Mouse (Mus musculus): ENCODE measurements at regions not wholly inside any gene's neighbourhood (a gene's known extent, or its start where the extent isn't known, plus 50 kb on each side); places are given as distances from the start of the nearest gene placed in this dataset.
"Not testable (repeated sequence)": the region's sequence is repeated elsewhere in the genome, so short reads cannot be mapped to it uniquely, and the experiment has no call there.

DNA sequence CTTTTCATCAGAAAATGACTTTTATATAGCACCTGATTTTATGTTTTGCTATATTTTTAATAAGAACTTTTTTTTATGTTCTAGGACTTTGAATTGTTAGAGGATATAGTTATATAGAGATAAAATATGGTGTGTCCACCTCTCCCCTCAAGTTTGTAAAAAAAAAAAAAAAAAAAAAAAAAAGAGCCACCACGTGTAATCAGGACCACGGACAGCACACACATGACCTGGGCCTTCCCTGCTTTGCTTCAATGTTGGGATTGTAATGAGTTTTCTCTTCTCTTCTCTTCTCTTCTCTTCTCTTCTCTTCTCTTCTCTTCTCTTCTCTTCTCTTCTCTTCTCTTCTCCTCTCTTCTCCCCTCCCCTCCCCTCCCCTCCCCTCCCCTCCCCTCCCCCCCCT is 78.5 kb downstream of the 1700010I14Rik start:
- ATAC-seq (replicated peaks; ENCODE audit: low FRiP score, low TSS enrichment, poor library complexity, severe bottlenecking), result not testable (repeated sequence)

DNA sequence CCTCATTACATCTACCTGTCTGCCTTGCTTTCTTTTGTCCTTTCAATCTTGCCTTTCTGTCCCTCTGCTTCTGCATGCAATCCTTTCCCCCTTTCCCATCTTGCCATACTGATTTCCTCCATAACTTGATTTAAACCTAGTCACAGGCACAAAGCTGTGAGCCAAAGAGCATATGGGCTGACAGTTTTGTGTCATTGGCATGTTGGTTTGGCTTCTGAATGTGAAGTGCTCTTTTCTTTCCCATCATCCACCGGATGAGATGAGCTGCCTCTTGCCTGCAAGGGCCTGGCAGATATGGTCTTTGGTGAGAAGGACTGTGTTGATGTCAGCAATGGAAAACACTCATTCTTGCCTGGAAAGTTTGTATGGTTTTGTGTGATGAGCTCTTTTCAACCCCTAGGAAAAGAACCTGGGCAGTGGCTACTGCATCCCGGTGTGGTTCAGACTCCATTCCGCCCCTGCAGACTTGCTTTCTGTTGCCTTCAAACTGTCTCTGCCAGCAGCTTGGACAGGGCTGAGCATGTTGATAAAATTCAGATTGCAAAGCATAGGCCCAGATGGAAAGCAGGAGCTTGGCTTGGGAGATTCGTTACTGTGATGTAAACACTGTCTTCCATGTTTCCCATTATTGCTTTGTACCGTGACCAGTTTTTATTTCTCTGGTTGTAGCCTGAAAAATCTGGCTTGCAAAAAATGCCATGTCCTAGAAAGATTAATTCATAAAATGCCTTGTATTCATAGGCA is 80.9 kb downstream of the 1700010I14Rik start:
- ATAC-seq (replicated peaks; ENCODE audit: low FRiP score, low TSS enrichment, poor library complexity, severe bottlenecking), result no peak

DNA sequence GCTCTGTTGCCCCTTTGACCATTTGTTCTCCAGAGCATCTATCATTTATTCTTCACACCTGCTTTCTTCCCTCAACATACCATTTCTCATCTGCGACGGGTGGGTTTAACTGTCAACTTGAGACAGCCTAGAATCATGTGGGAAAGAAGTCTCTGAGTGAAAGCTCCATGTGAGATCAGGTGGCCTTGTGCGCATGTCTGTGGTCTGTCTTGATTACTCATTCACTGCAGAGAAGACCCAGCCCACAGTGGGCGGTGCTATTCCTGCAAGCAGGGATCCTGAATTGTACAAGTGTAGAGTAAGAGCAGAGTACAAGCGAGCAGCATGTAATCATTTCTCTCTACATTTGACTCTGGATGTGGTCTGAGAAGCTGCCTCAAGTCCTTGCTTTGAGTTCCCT is 95.5 kb downstream of the 1700010I14Rik start:
- ATAC-seq (replicated peaks; ENCODE audit: low FRiP score, low TSS enrichment, poor library complexity, severe bottlenecking), result no peak

DNA sequence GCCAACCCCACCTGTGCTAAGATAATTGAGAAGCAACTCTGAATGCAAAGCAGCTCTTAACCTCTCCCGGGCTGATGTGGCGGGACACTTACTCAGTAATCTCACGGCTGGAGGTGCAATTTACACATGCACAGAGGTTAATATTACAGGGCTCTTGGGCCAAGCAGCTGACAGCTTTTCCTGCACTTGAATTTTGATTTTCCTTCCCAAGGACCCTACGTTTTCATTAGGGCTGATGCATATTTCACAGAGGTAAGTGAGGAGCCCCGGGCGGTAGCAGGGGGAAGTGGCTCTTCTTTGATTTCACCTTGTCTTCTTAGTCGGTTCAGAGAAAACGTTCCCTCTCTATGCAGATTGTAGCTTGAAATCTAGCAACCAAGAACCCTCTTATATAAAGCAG is 139.7 kb downstream of the 1700010I14Rik start:
- ATAC-seq (replicated peaks; ENCODE audit: low FRiP score, low TSS enrichment, poor library complexity, severe bottlenecking), result no peak

DNA sequence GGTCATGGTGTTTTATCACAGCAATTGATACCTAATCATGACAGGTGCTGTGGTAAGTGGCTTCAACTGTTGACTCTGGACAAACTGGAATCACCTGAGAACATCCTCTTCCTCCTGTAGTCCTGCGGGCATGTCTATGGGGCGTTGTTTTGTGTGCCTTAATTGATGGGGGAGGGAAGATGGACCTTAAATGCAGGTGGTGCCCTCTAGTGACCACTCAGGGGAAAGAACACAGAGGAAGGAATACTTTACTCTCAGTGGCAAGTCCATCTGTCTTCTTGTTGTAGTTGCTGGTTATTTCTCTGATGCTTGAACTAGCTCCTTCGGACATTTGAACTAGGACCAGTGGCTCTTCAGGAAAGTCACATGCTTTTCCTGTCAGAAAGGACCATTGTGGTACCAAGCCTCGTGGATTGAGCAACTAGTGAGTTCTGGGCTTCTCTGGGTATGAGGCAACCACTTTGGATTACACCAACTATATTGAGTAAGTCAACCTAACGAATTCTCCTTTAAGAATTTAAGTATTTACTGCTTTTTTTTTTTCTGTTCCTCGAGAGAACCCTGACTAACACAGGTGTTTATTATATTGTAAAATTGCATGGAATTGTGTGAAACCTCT is 157.6 kb downstream of the 1700010I14Rik start:
- no peak for ATAC-seq (replicated peaks; ENCODE audit: low FRiP score, low TSS enrichment, poor library complexity, severe bottlenecking)

DNA sequence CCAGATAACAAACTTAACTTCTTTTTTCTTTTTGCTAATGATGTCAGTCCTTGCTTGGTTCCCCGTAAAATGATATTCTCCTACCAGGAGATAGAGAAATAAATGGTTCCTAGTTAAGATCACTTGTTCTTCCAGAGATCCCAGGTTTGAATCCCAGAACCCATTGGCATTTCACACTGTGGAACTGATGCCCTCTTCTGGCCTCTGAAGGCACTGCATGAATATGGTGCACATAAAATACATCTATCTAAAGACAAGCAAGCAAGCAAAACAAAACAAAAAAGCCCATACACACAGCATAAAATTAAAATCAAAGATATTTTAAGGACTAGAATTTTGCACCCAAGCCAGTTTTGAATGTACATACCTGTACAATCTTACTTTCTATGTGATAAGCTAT is 162.5 kb downstream of the 1700010I14Rik start:
- no peak for ATAC-seq (replicated peaks; ENCODE audit: low FRiP score, low TSS enrichment, poor library complexity, severe bottlenecking)

DNA sequence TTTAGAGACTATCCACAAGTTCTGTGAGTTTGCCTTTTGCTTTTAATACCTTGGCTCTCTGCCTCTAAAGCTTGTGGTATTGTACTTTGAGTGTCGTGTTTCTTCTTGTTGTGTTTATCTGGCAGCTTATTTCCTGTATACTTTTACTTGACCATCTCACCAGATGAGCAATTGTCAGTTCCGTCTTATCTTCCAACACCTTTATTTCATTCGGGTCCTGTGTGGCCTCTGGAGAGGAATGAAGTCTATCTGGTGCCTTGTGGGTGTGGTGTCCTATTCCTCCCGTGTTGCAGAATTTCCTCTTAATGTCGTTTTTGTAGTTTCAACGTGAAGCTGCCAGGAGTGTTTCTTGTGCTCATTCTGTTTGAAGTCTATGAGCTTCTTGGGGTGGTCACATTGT is 174.0 kb downstream of the 1700010I14Rik start:
- peak; percentile 14; the same call in 1 of the 2 replicates for ATAC-seq (replicated peaks; ENCODE audit: low FRiP score, low TSS enrichment, poor library complexity, severe bottlenecking)

DNA sequence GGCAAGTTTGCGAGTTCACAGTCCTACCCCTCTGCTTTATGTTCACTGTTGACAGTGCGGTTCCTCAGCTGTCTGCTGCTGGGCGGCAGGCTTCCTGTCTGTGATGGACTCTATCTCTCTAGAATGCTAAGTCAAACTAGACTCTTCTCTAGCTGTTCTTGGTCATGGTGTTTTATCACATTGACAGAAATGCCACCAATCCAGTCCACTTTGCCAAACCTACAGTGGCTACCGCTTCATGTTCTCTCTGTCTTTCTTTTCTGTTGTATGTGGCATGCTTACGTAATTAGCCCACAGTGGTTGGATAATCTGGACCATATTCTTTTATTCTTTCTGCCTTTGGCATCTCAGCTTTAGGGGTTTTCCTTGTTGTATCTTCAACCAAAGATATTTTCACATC is 174.5 kb downstream of the 1700010I14Rik start:
- no peak for ATAC-seq (replicated peaks; ENCODE audit: low FRiP score, low TSS enrichment, poor library complexity, severe bottlenecking)

DNA sequence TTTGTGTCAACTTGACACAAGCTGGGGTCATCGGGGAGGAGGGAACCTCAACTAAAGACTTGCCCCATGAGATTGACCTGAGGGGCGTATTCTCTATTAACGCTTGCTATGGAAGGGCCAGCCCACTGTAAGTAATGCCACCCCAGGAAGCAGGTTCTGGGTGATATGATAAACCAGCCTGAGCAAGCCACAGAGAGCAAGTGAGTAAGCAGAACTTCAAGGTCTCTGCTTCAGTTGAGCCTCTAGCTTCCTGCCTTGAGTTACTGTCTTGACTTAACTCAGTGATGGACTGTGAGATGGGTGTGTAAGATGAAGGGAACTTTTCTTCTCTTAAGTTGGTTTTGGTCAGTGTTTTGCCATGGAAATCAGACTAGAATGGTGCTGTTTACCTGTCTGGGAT is 175.2 kb downstream of the 1700010I14Rik start:
- peak; percentile 70 for ATAC-seq (replicated peaks; ENCODE audit: low FRiP score, low TSS enrichment, poor library complexity, severe bottlenecking)

DNA sequence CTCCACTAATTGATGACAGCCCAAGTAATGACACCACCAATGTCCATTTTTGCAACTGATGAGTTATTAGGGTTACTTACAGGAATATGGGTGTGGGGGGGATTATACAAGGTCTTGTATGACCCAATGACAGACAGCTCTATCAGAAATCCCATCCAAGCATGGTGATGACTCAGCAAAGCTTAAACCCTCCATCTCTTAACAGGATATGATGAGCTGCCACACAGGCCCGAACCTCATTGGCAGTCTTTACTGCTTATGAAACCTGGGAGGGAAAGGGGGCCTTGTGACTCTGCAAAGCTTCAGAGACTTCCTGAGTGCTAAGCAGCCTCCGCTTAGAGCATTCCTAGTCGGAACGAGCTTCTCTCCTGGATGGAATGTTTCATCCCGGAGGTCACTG is 176.4 kb downstream of the 1700010I14Rik start:
- ATAC-seq (replicated peaks; ENCODE audit: low FRiP score, low TSS enrichment, poor library complexity, severe bottlenecking), result no peak

DNA sequence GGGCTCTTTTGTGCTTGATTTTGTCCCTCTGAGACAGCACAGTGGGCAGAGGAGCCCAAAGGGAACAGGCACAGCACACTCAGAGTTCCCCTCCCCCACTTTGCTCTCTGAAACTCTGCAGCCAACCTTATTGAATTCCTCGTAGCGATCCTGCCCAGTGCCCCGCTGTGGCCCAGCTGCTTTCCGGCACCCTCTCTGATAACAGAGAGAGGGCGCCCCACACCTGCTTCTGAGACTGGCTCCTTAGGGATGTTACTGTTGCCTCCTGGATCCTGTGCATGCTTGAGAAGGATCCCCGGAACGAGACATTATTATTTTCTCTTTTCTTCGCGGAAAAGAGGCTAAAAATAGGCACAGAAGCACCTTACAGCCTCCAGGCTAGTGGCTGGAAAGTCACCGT is 179.0 kb downstream of the 1700010I14Rik start:
- ATAC-seq (replicated peaks; ENCODE audit: low FRiP score, low TSS enrichment, poor library complexity, severe bottlenecking), result peak; percentile 76

DNA sequence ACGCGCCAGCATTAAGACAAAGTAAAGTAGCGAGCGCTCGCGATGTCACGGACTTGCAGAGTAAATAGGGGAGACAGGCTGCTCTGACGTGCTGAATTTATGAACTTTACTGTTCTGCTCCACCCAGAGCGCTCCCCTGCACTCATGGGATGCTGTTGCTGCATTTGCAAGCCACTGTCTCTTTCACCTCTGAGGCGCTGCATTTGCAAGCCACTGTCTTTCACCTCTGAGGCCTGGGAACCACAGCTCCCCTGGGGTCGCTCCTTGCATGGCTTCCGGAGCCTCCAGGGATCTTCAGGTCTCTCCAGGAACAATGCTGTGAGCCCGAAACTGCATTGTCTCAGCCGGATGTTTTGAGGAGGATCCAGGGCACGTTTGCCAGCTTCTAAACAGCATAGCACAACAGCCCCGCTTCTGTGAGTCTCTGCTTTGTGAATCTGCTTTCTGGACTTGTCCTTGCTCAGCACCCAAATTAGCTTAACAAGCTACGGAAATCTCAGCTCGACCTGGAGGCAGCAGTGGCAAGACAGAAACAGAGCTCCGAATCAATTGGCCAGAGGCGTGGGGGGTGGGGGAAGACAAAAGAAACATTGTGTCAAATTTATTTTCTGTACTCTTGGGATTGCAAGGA is 179.6 kb downstream of the 1700010I14Rik start:
- peak; percentile 28 for ATAC-seq (replicated peaks; ENCODE audit: low FRiP score, low TSS enrichment, poor library complexity, severe bottlenecking)

DNA sequence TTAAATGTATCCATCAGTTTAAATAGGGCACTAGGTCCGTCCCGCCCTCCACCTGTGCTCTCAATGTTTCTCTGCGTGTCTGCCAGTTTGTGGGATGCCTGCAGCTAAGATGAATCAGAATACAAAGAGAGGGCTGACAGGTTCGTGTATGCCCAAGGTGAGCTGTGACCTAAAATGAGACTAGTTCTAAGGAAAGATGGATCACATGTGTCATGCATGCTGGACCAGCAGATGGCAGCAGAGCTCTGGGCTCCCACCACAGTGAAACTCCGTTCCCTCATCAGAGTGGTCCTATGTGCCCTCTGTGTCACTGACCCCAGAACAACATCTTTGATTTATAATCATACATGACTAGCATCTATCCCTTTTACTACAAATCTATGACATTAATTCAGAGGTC is 180.3 kb downstream of the 1700010I14Rik start:
- ATAC-seq (replicated peaks; ENCODE audit: low FRiP score, low TSS enrichment, poor library complexity, severe bottlenecking), result peak; percentile 79

DNA sequence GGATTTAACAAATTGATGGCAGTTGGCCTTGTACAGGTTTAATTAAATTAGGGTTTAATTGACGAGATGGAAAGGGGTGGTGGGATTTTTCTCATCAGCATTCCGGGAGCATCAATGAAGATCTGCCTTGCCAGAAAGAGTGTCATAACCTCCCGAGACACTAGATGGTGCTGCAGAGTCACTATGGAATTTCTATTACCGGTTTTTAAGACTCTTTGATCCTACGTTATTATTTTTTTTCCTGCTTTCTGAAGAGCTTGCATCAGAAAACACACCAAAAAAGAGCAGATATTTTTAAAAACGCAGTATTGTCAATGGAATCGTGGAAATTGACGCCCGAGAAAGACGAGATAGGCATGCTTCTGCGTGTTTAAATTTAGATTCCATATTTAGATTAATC is 181.2 kb downstream of the 1700010I14Rik start:
- ATAC-seq (replicated peaks; ENCODE audit: low FRiP score, low TSS enrichment, poor library complexity, severe bottlenecking), result 0 out of 2 replicates have a peak, but pooled peaks have one; percentile 50

DNA sequence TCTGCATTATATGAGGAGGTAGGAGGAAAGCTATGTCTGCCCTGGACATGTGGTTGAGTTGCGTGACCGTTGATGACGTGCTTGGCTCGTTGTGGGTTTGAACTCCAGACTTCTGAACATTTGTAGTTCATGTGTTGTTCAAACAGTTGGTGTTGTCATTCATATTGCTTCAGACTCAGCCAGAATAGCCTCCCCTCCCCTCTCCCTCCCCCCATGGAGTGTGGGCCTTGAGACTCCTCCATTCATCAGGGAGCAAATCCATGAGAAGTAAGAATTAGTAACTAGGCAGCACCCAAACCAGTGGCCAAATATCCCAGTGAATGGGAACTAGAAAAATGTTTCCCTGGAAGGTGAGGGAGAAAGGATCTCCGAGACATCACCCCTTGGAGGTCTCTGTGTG is 209.0 kb downstream of the 1700010I14Rik start:
- no peak for ATAC-seq (replicated peaks; ENCODE audit: low FRiP score, low TSS enrichment, poor library complexity, severe bottlenecking)

DNA sequence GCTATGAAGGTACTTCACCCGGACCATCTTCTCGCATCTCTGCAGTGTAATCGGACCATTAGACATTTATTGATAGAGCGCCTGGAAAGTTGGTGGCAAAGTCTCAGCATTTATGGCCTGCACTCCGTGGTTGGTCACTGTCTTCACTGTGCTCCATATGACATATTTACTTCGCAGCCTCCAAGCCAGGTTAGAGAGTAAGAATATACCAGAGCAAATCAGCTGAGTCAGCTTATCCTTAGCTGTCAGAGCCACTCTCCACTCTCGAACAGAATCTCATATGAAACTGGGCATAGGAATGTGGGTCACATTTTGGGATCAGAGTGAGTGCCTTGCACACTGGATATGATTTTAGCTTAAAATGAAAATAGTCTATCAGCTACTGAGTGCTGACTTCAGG is 212.3 kb downstream of the 1700010I14Rik start:
- no peak for ATAC-seq (replicated peaks; ENCODE audit: low FRiP score, low TSS enrichment, poor library complexity, severe bottlenecking)

DNA sequence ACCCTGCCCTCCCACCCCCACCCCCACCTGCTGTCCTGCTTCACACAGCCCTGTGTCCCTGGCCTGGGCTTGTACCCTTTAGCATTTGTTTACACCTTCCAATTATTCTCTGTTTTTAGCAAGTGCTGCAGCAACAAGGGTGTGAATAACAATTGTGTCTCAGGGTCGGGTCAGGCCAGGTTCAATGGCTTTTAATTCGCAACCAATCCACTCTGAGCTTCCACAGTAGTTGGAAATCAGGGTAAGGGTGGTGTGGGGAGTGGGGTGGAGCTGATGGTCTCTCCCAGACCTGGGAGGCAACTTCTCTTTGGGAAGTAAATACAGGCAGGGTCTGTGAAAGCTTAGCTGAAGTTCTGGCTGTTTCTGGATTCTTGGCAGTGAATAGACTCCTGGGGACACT is 214.4 kb downstream of the 1700010I14Rik start:
- no peak for ATAC-seq (replicated peaks; ENCODE audit: low FRiP score, low TSS enrichment, poor library complexity, severe bottlenecking)

DNA sequence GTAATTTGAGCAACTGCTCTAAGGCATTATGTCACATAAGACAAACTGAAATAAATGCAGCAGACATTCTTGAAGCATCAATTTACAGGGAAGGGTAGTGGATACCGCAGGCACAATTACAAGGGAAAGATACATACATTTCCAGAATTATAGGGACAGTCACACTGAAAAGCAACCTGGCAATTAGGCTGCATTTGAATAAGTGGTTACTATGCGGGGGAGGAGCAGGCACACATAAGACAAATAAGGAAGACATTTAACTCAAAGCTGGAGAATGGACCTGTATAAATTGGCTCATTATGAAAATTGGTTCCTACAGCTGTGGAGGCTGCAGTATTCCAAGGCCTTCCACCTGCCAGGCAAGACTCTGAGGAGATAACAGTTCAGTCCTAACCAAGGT is 211.2 kb upstream of the Gm17728 start:
- ATAC-seq (replicated peaks; ENCODE audit: low FRiP score, low TSS enrichment, poor library complexity, severe bottlenecking), result no peak

DNA sequence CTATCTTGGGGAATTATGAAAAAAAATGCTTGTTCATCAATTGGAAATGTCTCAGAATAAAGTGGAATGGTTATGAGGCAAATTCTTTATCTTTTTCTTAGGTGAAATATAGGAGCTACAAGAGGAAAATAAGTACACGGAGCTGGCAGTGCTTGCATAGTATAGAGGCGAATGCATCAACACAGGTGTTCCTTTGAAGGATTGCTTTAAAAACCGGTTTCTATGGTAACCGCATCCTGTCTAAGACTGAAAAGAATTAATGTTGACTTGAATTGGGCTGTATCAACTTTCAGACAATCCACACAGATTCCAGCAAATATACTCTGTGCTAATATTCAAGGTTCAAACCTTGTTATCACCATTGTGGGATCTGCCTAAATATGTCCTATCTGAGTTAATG is 198.8 kb upstream of the Gm17728 start:
- no peak for ATAC-seq (replicated peaks; ENCODE audit: low FRiP score, low TSS enrichment, poor library complexity, severe bottlenecking)

DNA sequence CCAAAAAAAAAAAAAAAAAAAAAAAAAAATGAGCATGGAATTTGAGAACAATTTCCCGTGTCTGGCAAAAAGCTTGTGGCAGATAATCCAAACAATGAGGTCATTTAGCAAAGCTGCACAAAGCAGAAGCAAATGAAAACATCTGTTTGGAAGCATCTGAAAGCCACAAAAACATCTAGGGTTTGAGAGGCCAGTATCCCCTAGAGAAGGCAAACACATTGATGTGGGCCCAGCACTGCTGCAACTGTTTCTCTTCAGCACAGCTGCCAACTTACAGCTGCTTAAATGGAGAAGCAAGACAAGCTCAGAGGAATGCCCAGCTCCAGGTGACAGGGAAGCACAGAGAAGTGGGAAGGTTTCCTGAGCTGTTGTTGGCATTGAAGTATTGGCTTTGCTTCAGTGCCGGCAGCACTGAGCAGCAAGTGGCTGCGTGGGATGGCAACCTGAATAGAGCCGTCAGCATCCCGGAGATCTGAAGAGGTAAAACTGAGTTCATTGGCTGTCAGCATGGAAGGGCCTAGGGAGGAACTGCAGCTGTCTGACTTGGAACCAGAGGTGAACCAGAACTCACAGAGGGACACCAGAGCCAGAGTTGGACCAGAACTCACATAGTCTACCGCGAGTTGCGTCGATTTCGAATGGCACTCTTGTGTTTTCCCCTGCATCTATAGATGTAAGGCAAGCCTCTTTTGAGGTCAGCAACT is 193.8 kb upstream of the Gm17728 start:
- ATAC-seq (replicated peaks; ENCODE audit: low FRiP score, low TSS enrichment, poor library complexity, severe bottlenecking), result no peak
